Mouse (Mus musculus) CH12.LX (cell line): Measurements from ENCODE around the gene Cnksr1. TPM values are rescaled to one million over a fixed set of nuclear protein-coding genes. Genes with fewer than 3 reads are reported as not detected.
A peak's percentile ranks its signal among the peaks of the same experiment; 100 is the strongest.

Source experiments
- DNase-seq: peaks from one replicate; pipeline ENCODE4 v3.0.0-alpha.2; 2013; ENCODE audit errors: extremely low read depth
- H3K27ac ChIP-seq: 2 replicates; pipeline ENCODE4 v1.5.1; 2012; ENCODE audit warnings: low read depth, mild to moderate bottlenecking, control low read depth, moderate library complexity; ENCODE audit not compliant: insufficient read depth
- H3K27me3 ChIP-seq: replicated peaks from 2 replicates; pipeline ENCODE3; 2012; ENCODE audit warnings: inconsistent platforms
- H3K36me3 ChIP-seq, 2 experiments: replicated peaks in 1 of 2; 2 replicates each; pipeline versions ENCODE3 to v1.6.1; 2012; ENCODE audit warnings: inconsistent platforms in 1 of 2, low read length in 1 of 2, mild to moderate bottlenecking in 1 of 2, mixed read lengths in 1 of 2, moderate library complexity in 1 of 2; ENCODE audit not compliant: control insufficient read depth in 1 of 2, insufficient read depth in 1 of 2
- H3K4me1 ChIP-seq, 2 experiments: 2 replicates each; pipeline ENCODE4 v1.6.1; 2012; ENCODE audit warnings: inconsistent platforms in 1 of 2, moderate library complexity in 1 of 2; ENCODE audit not compliant: insufficient read depth in 2 of 2, control insufficient read depth in 1 of 2
- H3K4me2 ChIP-seq: 2 replicates; pipeline ENCODE4 v1.6.1; 2012; ENCODE audit warnings: low read depth, mild to moderate bottlenecking, control low read depth; ENCODE audit not compliant: poor library complexity, insufficient read depth, severe bottlenecking
- H3K4me3 ChIP-seq, 3 experiments: fragments of 150-350 bp in 1 of 3; sonication (generic) in 1 of 3; replicated peaks in 1 of 3; 2 replicates each; pipeline versions ENCODE3 to v1.5.1; 2011 to 2012; ENCODE audit warnings: low read depth in 2 of 3, low read length in 2 of 3, mild to moderate bottlenecking in 2 of 3, moderate library complexity in 2 of 3, control low read depth in 1 of 3, improper control_type of control experiment in 1 of 3, inconsistent platforms in 1 of 3, mixed read lengths in 1 of 3; ENCODE audit not compliant: poor library complexity in 1 of 3
- H3K79me2 ChIP-seq: replicated peaks from 2 replicates; pipeline ENCODE4 v1.6.1; 2012; ENCODE audit warnings: mild to moderate bottlenecking, moderate library complexity; ENCODE audit not compliant: control insufficient read depth, poor library complexity, insufficient read depth, severe bottlenecking; ENCODE audit errors: extremely low read depth
- H3K9ac ChIP-seq: 2 replicates; pipeline ENCODE4 v1.6.1; 2012; ENCODE audit warnings: low read depth, mild to moderate bottlenecking, control low read depth, moderate library complexity; ENCODE audit not compliant: insufficient read depth
- H3K9me3 ChIP-seq: replicated peaks from 2 replicates; pipeline ENCODE3; 2012; ENCODE audit warnings: low read length, inconsistent platforms, mixed read lengths
- BHLHE40 ChIP-seq: IDR thresholded peaks from 2 replicates; pipeline ENCODE4 v1.6.1; 2011; ENCODE audit warnings: mild to moderate bottlenecking, low read depth, low read length, improper control_type of control experiment
- CHD1 ChIP-seq: IDR thresholded peaks from 2 replicates; pipeline ENCODE4 v1.6.1; 2012; ENCODE audit warnings: low read depth, low read length, improper control_type of control experiment, inconsistent platforms
- CHD2 ChIP-seq: IDR thresholded peaks from 2 replicates; pipeline ENCODE4 v1.6.1; 2011; ENCODE audit warnings: low read length, improper control_type of control experiment
- CTCF ChIP-seq, 2 experiments: IDR thresholded peaks in 1 of 2; conservative IDR thresholded peaks in 1 of 2; 2 replicates each; pipeline ENCODE4 v1.5.1; 2011 to 2012; ENCODE audit warnings: low read depth in 2 of 2, low read length in 2 of 2, improper control_type of control experiment in 1 of 2, inconsistent platforms in 1 of 2, mild to moderate bottlenecking in 1 of 2, moderate library complexity in 1 of 2
- ELF1 ChIP-seq: IDR thresholded peaks from 2 replicates; pipeline ENCODE4 v1.6.1; 2014; ENCODE audit warnings: low read depth, mild to moderate bottlenecking, inconsistent platforms, low read length, improper control_type of control experiment
- EP300 ChIP-seq: IDR thresholded peaks from 2 replicates; pipeline ENCODE4 v1.6.1; 2011; ENCODE audit warnings: low read length, improper control_type of control experiment
- ETS1 ChIP-seq: conservative IDR thresholded peaks from 2 replicates; pipeline ENCODE4 v1.6.1; 2012; ENCODE audit warnings: low read depth, mild to moderate bottlenecking, inconsistent platforms, low read length, improper control_type of control experiment, moderate library complexity
- GABPA ChIP-seq: IDR thresholded peaks from 2 replicates; pipeline ENCODE4 v1.6.1; 2012; ENCODE audit warnings: low read depth, low read length, improper control_type of control experiment, inconsistent platforms; ENCODE audit not compliant: insufficient replicate concordance
- HCFC1 ChIP-seq: IDR thresholded peaks from 2 replicates; pipeline ENCODE4 v1.6.1; 2012; ENCODE audit warnings: low read depth, mild to moderate bottlenecking, inconsistent platforms, low read length, improper control_type of control experiment
- IRF4 ChIP-seq: IDR thresholded peaks from 2 replicates; pipeline ENCODE4 v1.6.1; 2014; ENCODE audit warnings: low read depth, mild to moderate bottlenecking, inconsistent platforms, low read length, improper control_type of control experiment
- JUN ChIP-seq: IDR thresholded peaks from 2 replicates; pipeline ENCODE4 v1.6.1; 2011; ENCODE audit warnings: low read depth, mild to moderate bottlenecking, low read length, improper control_type of control experiment, moderate library complexity; ENCODE audit not compliant: insufficient read depth
- JUND ChIP-seq: conservative IDR thresholded peaks from 2 replicates; pipeline ENCODE4 v1.6.1; 2011; ENCODE audit warnings: low read depth, low read length, improper control_type of control experiment
- KAT2A ChIP-seq: IDR thresholded peaks from 2 replicates; pipeline ENCODE4 v1.6.1; 2012; ENCODE audit warnings: low read length, improper control_type of control experiment, inconsistent platforms; ENCODE audit not compliant: insufficient replicate concordance
- MAFK ChIP-seq: IDR thresholded peaks from 2 replicates; pipeline ENCODE4 v1.6.1; 2011; ENCODE audit warnings: low read length, improper control_type of control experiment; ENCODE audit not compliant: insufficient replicate concordance
- MAX ChIP-seq: IDR thresholded peaks from 2 replicates; pipeline ENCODE4 v1.6.1; 2011; ENCODE audit warnings: low read length, improper control_type of control experiment
- MEF2A ChIP-seq: IDR thresholded peaks from 2 replicates; pipeline ENCODE4 v1.6.1; 2014; ENCODE audit warnings: low read depth, mild to moderate bottlenecking, inconsistent platforms, low read length, improper control_type of control experiment, borderline replicate concordance
- MXI1 ChIP-seq: IDR thresholded peaks from 2 replicates; pipeline ENCODE4 v1.6.1; 2011; ENCODE audit warnings: mild to moderate bottlenecking, low read depth, low read length, improper control_type of control experiment
- MYC ChIP-seq: IDR thresholded peaks from 2 replicates; pipeline ENCODE4 v1.6.1; 2011; ENCODE audit warnings: low read depth, mild to moderate bottlenecking, improper control_type of control experiment, low read length
- NELFE ChIP-seq: IDR thresholded peaks from 2 replicates; pipeline ENCODE4 v1.6.1; 2011; ENCODE audit warnings: low read depth, low read length, improper control_type of control experiment
- NRF1 ChIP-seq: IDR thresholded peaks from 2 replicates; pipeline ENCODE4 v1.6.1; 2014; ENCODE audit warnings: low read depth, mild to moderate bottlenecking, inconsistent platforms, low read length, improper control_type of control experiment, moderate library complexity
- POLR2A ChIP-seq: IDR thresholded peaks from 2 replicates; pipeline ENCODE4 v1.6.1; 2011; ENCODE audit warnings: low read depth, mild to moderate bottlenecking, improper control_type of control experiment, low read length
- POLR2AphosphoS2 ChIP-seq: IDR thresholded peaks from 2 replicates; pipeline ENCODE4 v1.6.1; 2011; ENCODE audit warnings: low read depth, low read length, improper control_type of control experiment
- SIN3A ChIP-seq: IDR thresholded peaks from 2 replicates; pipeline ENCODE4 v1.6.1; 2012; ENCODE audit warnings: low read length, improper control_type of control experiment, inconsistent platforms
- SMC3 ChIP-seq: IDR thresholded peaks from 2 replicates; pipeline ENCODE4 v1.6.1; 2011; ENCODE audit warnings: low read depth, low read length, improper control_type of control experiment
- TBP ChIP-seq: conservative IDR thresholded peaks from 2 replicates; pipeline ENCODE4 v1.6.1; 2011; ENCODE audit warnings: low read depth, low read length, improper control_type of control experiment
- TCF12 ChIP-seq: IDR thresholded peaks from 2 replicates; pipeline ENCODE4 v1.6.1; 2014; ENCODE audit warnings: low read depth, mild to moderate bottlenecking, inconsistent platforms, low read length, improper control_type of control experiment
- UBTF ChIP-seq: IDR thresholded peaks from 2 replicates; pipeline ENCODE4 v1.6.1; 2012; ENCODE audit warnings: low read depth, mild to moderate bottlenecking, inconsistent platforms, low read length, improper control_type of control experiment, moderate library complexity
- USF2 ChIP-seq: conservative IDR thresholded peaks from 2 replicates; pipeline ENCODE4 v1.6.1; 2011; ENCODE audit warnings: low read depth, low read length, improper control_type of control experiment
- ZKSCAN1 ChIP-seq: IDR thresholded peaks from 2 replicates; pipeline ENCODE4 v1.6.1; 2012; ENCODE audit warnings: low read depth, inconsistent platforms, low read length, improper control_type of control experiment, borderline replicate concordance
- ZMIZ1 ChIP-seq: IDR thresholded peaks from 2 replicates; pipeline ENCODE4 v1.6.1; 2012; ENCODE audit warnings: low read depth, mild to moderate bottlenecking, inconsistent platforms, low read length, improper control_type of control experiment
- dilution Hi-C: fragments of 300-500 bp; cut with MboI; formaldehyde crosslinking; loops from 2 replicates; pipeline ENCODE4 v1.14.3; 2020; ENCODE audit warnings: low sequenced_read_pairs; ENCODE audit not compliant: extremely low pct_unique_long_range_greater_than_20kb, extremely low pct_ligation_motif_present
- in situ Hi-C: fragments of 300-500 bp; cut with MboI; formaldehyde crosslinking; loops from 3 replicates; pipeline ENCODE4 v1.14.3; 2019; ENCODE audit warnings: low sequenced_read_pairs, low pct_ligation_motif_present, low pct_unique_long_range_greater_than_20kb, mixed read lengths
- polyA plus RNA-seq: library from polyadenylated mRNA; unstranded; fragments of >175 nt; gene quantifications from 2 replicates; pipeline ENCODE4 v1.2.1, GENCODE M21; 2012; ENCODE audit warnings: low read depth; ENCODE audit not compliant: insufficient read length
- total RNA-seq, 2 experiments: library from RNA; depleted of rRNA; stranded (reverse); fragments of 300-350 nt in 1 of 2; fragments of >200 nt in 1 of 2; gene quantifications; 2 replicates each; pipeline ENCODE4 v1.2.3; 2012 to 2014

Cnksr1 gene
- total and polyA plus RNA-seq, 3 experiments = 0.13 to 0.16 TPM; not detected in 1

DNA sequence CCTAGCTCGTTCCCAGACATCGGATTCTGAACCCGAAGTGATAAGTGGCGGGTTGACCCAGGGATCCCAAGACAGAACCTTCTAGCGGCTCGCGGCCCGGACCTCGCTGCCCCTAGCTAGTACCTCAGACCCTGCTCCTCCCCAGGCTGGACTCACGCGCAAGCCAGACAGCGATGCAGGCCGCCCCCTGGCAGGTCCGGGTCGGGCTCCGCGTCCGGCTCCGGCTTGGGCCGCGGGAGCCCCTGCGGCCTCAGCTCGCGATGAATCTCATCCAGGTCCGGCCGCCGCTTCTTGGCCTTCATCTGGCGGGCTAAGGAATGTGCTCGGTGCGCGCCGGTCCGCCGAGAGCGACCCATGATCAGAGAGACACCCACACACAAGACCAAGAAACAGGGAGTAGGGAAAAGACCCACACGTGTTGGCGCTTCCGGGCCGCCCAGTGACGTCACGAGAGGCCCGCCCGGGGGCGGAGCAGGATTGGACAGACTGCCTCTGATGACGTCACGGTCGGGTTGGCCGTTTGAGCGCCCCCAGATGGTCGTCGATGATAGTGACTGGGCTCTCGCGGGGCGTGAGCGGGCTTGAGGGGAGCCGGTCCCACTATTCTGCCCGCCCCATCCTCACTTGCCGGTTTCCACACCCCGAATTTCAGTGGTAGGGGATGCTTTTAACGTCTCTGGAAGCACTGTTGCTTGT is 7.1 kb upstream of the Cnksr1 start, which contains the start of gene Zfp593:
Gene Zfp593, minus strand, starts transcription at position 445 of the 696 bp plus-strand sequence.
- dilution Hi-C loops = no loop called here
- peak; percentile 91 for DNase-seq
- no peaks in the 10 kb centered on the region for H3K9me3 ChIP-seq
- TF ChIP-seq MYC = peak; percentile 90
- peak; percentile 47 for TF ChIP-seq JUN
- TF ChIP-seq TCF12 = peak; percentile 69; the same call in 1 of the 2 replicates
- TF ChIP-seq NELFE = peak; percentile 79
- TF ChIP-seq ZKSCAN1 = no peak
- TF ChIP-seq SMC3 = peak; percentile 26
- peak; percentile 57 for TF ChIP-seq ETS1
- peak; percentile 34; the same call in 1 of the 2 replicates for TF ChIP-seq GABPA
- no peak for TF ChIP-seq POLR2AphosphoS2
- peak; percentile 88 for TF ChIP-seq BHLHE40
- 0 out of 2 replicates have a peak, but pooled peaks have one; percentile 40 for TF ChIP-seq ZMIZ1
- no peak for TF ChIP-seq MAFK
- peak; percentile 87 for TF ChIP-seq MAX
- TF ChIP-seq USF2 = no peak
- TF ChIP-seq UBTF = no peak
- peak; percentile 30 to 76 for TF ChIP-seq CTCF (conservative IDR thresholded peaks at IDR 0.05 in 1 of 2, IDR thresholded peaks at IDR 0.05 in 1 of 2; ENCODE audit: low read depth in 2 of 2, low read length in 2 of 2)
- 0 out of 2 replicates have a peak, but pooled peaks have one; percentile 49 for TF ChIP-seq JUND
- 0 out of 2 replicates have a peak, but pooled peaks have one; percentile 12 for TF ChIP-seq NRF1
- TF ChIP-seq IRF4 = peak; percentile 66
- peak; percentile 92 for TF ChIP-seq SIN3A
- no peak for TF ChIP-seq KAT2A
- TF ChIP-seq MXI1 = peak; percentile 97
- peak; percentile 78 for TF ChIP-seq POLR2A
- TF ChIP-seq ELF1 = peak; percentile 93
- TF ChIP-seq CHD2 = no peak
- no peak for TF ChIP-seq CHD1
- peak; percentile 73 for TF ChIP-seq HCFC1
- TF ChIP-seq TBP = no peak
- peak; percentile 21; the same call in 1 of the 2 replicates for TF ChIP-seq MEF2A
- no peak for TF ChIP-seq EP300
- in situ Hi-C loops = loop anchor here (5.0 kb wide), 1 partner anchor 42 kb away; the partner anchor contains the start of gene Pdik1l
- peaks cover 10% of the 10 kb centered on the region; the same call in 1 of the 2 replicates for H3K79me2 ChIP-seq
- peak within 1 kb of the TSS; percentile 81 to 93 (median 89) for H3K4me3 ChIP-seq
- peaks cover 47% of the 10 kb centered on the region for H3K27me3 ChIP-seq
- peak within 1 kb of the TSS; percentile 58 for H3K4me2 ChIP-seq
- H3K4me1 ChIP-seq = peaks cover 9 to 24% of the 10 kb centered on the region in 2 experiments; a peak in 3 of 4 replicates
- H3K36me3 ChIP-seq = peaks cover 7 to 17% of the 10 kb centered on the region in 2 experiments
- no peak within 1 kb of the TSS for H3K27ac ChIP-seq
- H3K9ac ChIP-seq = peak within 1 kb of the TSS; percentile 69
